Mouse (Mus musculus) MEL (cell line): Measurements from ENCODE around the gene Mag. TPM values are rescaled to one million over a fixed set of nuclear protein-coding genes. Genes with fewer than 3 reads are reported as not detected.

Experiments
- DNase-seq: peaks from one replicate; pipeline ENCODE4 v3.0.0; 2011; ENCODE audit warnings: low read depth, low spot score
- H3K27ac ChIP-seq: 2 replicates; pipeline ENCODE4 v1.5.1; 2012; ENCODE audit warnings: low read depth, mild to moderate bottlenecking, control low read depth, low read length, moderate library complexity; ENCODE audit not compliant: control insufficient read depth
- H3K27me3 ChIP-seq, 2 experiments: fragments of 150-350 bp in 1 of 2; sonication (generic) in 1 of 2; 2 replicates each; pipeline ENCODE4 v1.6.1; 2012; ENCODE audit warnings: low read length in 2 of 2, mild to moderate bottlenecking in 2 of 2, improper control_type of control experiment in 1 of 2, moderate library complexity in 1 of 2; ENCODE audit not compliant: insufficient read depth in 2 of 2, control insufficient read depth in 1 of 2
- H3K36me3 ChIP-seq, 2 experiments: 2 replicates each; pipeline ENCODE4 v1.6.1; 2012 to 2014; ENCODE audit warnings: low read length in 2 of 2, improper control_type of control experiment in 1 of 2, inconsistent platforms in 1 of 2, mild to moderate bottlenecking in 1 of 2; ENCODE audit not compliant: insufficient read depth in 2 of 2, control insufficient read depth in 1 of 2
- H3K4me1 ChIP-seq, 2 experiments: fragments of 150-350 bp in 1 of 2; sonication (generic) in 1 of 2; 2 replicates each; pipeline ENCODE4 v1.6.1; 2012; ENCODE audit warnings: low read length in 2 of 2, improper control_type of control experiment in 1 of 2, mild to moderate bottlenecking in 1 of 2; ENCODE audit not compliant: insufficient read depth in 2 of 2, control insufficient read depth in 1 of 2
- H3K4me3 ChIP-seq, 2 experiments: fragments of 150-350 bp in 1 of 2; sonication (generic) in 1 of 2; 2 replicates each; pipeline ENCODE4 v1.5.1; 2012; ENCODE audit warnings: low read depth in 2 of 2, low read length in 2 of 2, mild to moderate bottlenecking in 2 of 2, moderate library complexity in 2 of 2, control low read depth in 1 of 2, improper control_type of control experiment in 1 of 2; ENCODE audit not compliant: control insufficient read depth in 1 of 2, insufficient read depth in 1 of 2
- H3K79me2 ChIP-seq: 2 replicates; pipeline ENCODE4 v1.6.1; 2012; ENCODE audit warnings: mild to moderate bottlenecking, low read length, moderate library complexity; ENCODE audit not compliant: control insufficient read depth, poor library complexity, insufficient read depth
- H3K9ac ChIP-seq: 2 replicates; pipeline ENCODE4 v1.6.1; 2012; ENCODE audit warnings: low read depth, mild to moderate bottlenecking, control low read depth, low read length, moderate library complexity; ENCODE audit not compliant: control insufficient read depth, poor library complexity, severe bottlenecking
- H3K9me3 ChIP-seq: fragments of 150-350 bp; sonication (generic); replicated peaks from 2 replicates; pipeline ENCODE4 v1.6.1; 2012; ENCODE audit warnings: mild to moderate bottlenecking, low read length, improper control_type of control experiment, moderate library complexity; ENCODE audit not compliant: insufficient read depth
- CHD1 ChIP-seq: IDR thresholded peaks from 2 replicates; pipeline ENCODE4 v1.6.1; 2012; ENCODE audit warnings: low read depth, mild to moderate bottlenecking, inconsistent platforms, low read length, improper control_type of control experiment
- CHD2 ChIP-seq: IDR thresholded peaks from 2 replicates; pipeline ENCODE4 v1.6.1; 2011; ENCODE audit warnings: low read length, improper control_type of control experiment
- CTCF ChIP-seq, 3 experiments: IDR thresholded peaks in 2 of 3; conservative IDR thresholded peaks in 1 of 3; 2 replicates each; pipeline ENCODE4 v1.5.1; 2011 to 2012; ENCODE audit warnings: low read length in 3 of 3, low read depth in 2 of 3, mild to moderate bottlenecking in 2 of 3, improper control_type of control experiment in 1 of 3, inconsistent platforms in 1 of 3, mixed read lengths in 1 of 3, moderate library complexity in 1 of 3; ENCODE audit not compliant: control insufficient read depth in 1 of 3, insufficient read depth in 1 of 3, poor library complexity in 1 of 3, severe bottlenecking in 1 of 3
- E2F4 ChIP-seq: IDR thresholded peaks from 2 replicates; pipeline ENCODE4 v1.6.1; 2011; ENCODE audit warnings: low read depth, low read length, improper control_type of control experiment, borderline replicate concordance
- ELF1 ChIP-seq: IDR thresholded peaks from 2 replicates; pipeline ENCODE4 v1.6.1; 2014; ENCODE audit warnings: low read depth, mild to moderate bottlenecking, inconsistent platforms, low read length, improper control_type of control experiment, moderate library complexity
- EP300 ChIP-seq, 2 experiments: IDR thresholded peaks; 2 replicates each; pipeline ENCODE4 v1.6.1; 2011; ENCODE audit warnings: improper control_type of control experiment in 2 of 2, low read length in 2 of 2, low read depth in 1 of 2, mild to moderate bottlenecking in 1 of 2
- ETS1 ChIP-seq: IDR thresholded peaks from 2 replicates; pipeline ENCODE4 v1.6.1; 2012; ENCODE audit warnings: low read depth, mild to moderate bottlenecking, inconsistent platforms, low read length, improper control_type of control experiment, moderate library complexity
- GABPA ChIP-seq: IDR thresholded peaks from 2 replicates; pipeline ENCODE4 v1.6.1; 2012; ENCODE audit warnings: low read depth, mild to moderate bottlenecking, inconsistent platforms, low read length, improper control_type of control experiment, moderate library complexity
- GATA1 ChIP-seq: IDR thresholded peaks from 2 replicates; pipeline ENCODE4 v1.6.1; 2011; ENCODE audit warnings: low read depth, low read length, improper control_type of control experiment
- HCFC1 ChIP-seq: IDR thresholded peaks from 2 replicates; pipeline ENCODE4 v1.6.1; 2012; ENCODE audit warnings: low read depth, mild to moderate bottlenecking, inconsistent platforms, low read length, improper control_type of control experiment, moderate library complexity
- JUND ChIP-seq: IDR thresholded peaks from 2 replicates; pipeline ENCODE4 v1.6.1; 2011; ENCODE audit warnings: low read depth, mild to moderate bottlenecking, improper control_type of control experiment, low read length
- KAT2A ChIP-seq: conservative IDR thresholded peaks from 2 replicates; pipeline ENCODE4 v1.6.1; 2012; ENCODE audit warnings: low read depth, low read length, improper control_type of control experiment, inconsistent platforms
- MAFK ChIP-seq: IDR thresholded peaks from 2 replicates; pipeline ENCODE4 v1.6.1; 2011; ENCODE audit warnings: low read depth, mild to moderate bottlenecking, low read length, improper control_type of control experiment, borderline replicate concordance
- MAZ ChIP-seq: IDR thresholded peaks from 2 replicates; pipeline ENCODE4 v1.6.1; 2012; ENCODE audit warnings: low read depth, mild to moderate bottlenecking, inconsistent platforms, low read length, improper control_type of control experiment
- MEF2A ChIP-seq: IDR thresholded peaks from 2 replicates; pipeline ENCODE4 v1.6.1; 2014; ENCODE audit warnings: low read depth, mild to moderate bottlenecking, inconsistent platforms, low read length, improper control_type of control experiment; ENCODE audit not compliant: poor library complexity, insufficient replicate concordance, severe bottlenecking; ENCODE audit errors: extremely low read depth
- MXI1 ChIP-seq: IDR thresholded peaks from 2 replicates; pipeline ENCODE4 v1.6.1; 2011; ENCODE audit warnings: mild to moderate bottlenecking, low read depth, low read length, improper control_type of control experiment
- MYB ChIP-seq: IDR thresholded peaks from 2 replicates; pipeline ENCODE4 v1.6.1; 2011; ENCODE audit warnings: mild to moderate bottlenecking, low read depth, low read length, improper control_type of control experiment
- MYC ChIP-seq: IDR thresholded peaks from 2 replicates; pipeline ENCODE4 v1.6.1; 2011; ENCODE audit warnings: low read depth, mild to moderate bottlenecking, low read length, improper control_type of control experiment, moderate library complexity
- NELFE ChIP-seq: IDR thresholded peaks from 2 replicates; pipeline ENCODE4 v1.6.1; 2011; ENCODE audit warnings: low read depth, low read length, improper control_type of control experiment
- POLR2AphosphoS2 ChIP-seq: IDR thresholded peaks from 2 replicates; pipeline ENCODE4 v1.6.1; 2011; ENCODE audit warnings: low read length, improper control_type of control experiment
- POLR2AphosphoS5 ChIP-seq: IDR thresholded peaks from 2 replicates; pipeline ENCODE4 v1.6.1; 2012; ENCODE audit warnings: low read depth, borderline replicate concordance, mild to moderate bottlenecking, inconsistent platforms, low read length, moderate library complexity, mixed read lengths
- RCOR1 ChIP-seq: IDR thresholded peaks from 2 replicates; pipeline ENCODE4 v1.6.1; 2012; ENCODE audit warnings: low read depth, mild to moderate bottlenecking, inconsistent platforms, low read length, improper control_type of control experiment
- TAL1 ChIP-seq: IDR thresholded peaks from 2 replicates; pipeline ENCODE4 v1.6.1; 2012; ENCODE audit warnings: mild to moderate bottlenecking, inconsistent platforms, low read length, moderate library complexity, mixed read lengths
- TBP ChIP-seq: IDR thresholded peaks from 2 replicates; pipeline ENCODE4 v1.8.0; 2011; ENCODE audit warnings: low read depth, low read length, improper control_type of control experiment
- UBTF ChIP-seq: IDR thresholded peaks from 2 replicates; pipeline ENCODE4 v1.6.1; 2012; ENCODE audit warnings: low read depth, mild to moderate bottlenecking, inconsistent platforms, low read length, improper control_type of control experiment, moderate library complexity, borderline replicate concordance; ENCODE audit not compliant: insufficient read depth
- ZC3H11A ChIP-seq: IDR thresholded peaks from 2 replicates; pipeline ENCODE4 v1.6.1; 2012; ENCODE audit warnings: low read depth, mild to moderate bottlenecking, inconsistent platforms, low read length, improper control_type of control experiment
- ZKSCAN1 ChIP-seq: IDR thresholded peaks from 2 replicates; pipeline ENCODE4 v1.6.1; 2012; ENCODE audit warnings: low read depth, mild to moderate bottlenecking, inconsistent platforms, low read length, improper control_type of control experiment, moderate library complexity
- ZMIZ1 ChIP-seq: IDR thresholded peaks from 2 replicates; pipeline ENCODE4 v1.6.1; 2012; ENCODE audit warnings: low read depth, mild to moderate bottlenecking, inconsistent platforms, low read length, improper control_type of control experiment, moderate library complexity
- ZNF384 ChIP-seq: IDR thresholded peaks from 2 replicates; pipeline ENCODE4 v1.6.1; 2012; ENCODE audit warnings: low read depth, mild to moderate bottlenecking, inconsistent platforms, low read length, improper control_type of control experiment
- polyA plus RNA-seq, 2 experiments: library from polyadenylated mRNA; stranded (reverse) in 1 of 2; unstranded in 1 of 2; fragments of >175 nt in 1 of 2; fragments of >200 nt in 1 of 2; gene quantifications; 2 replicates each; pipeline versions ENCODE4 v1.2.1 to v1.2.4; 2012; ENCODE audit warnings: low replicate concordance in 2 of 2, low read depth in 1 of 2; ENCODE audit not compliant: insufficient read length in 2 of 2, insufficient read depth in 1 of 2, missing spikeins in 1 of 2
- total RNA-seq: library from RNA; depleted of rRNA; stranded (reverse); fragments of 300-350 nt; gene quantifications from 2 replicates; pipeline ENCODE4 v1.2.3, GENCODE M21; 2012

The Mag gene
- total and polyA plus RNA-seq, 3 experiments, result not detected

DNA sequence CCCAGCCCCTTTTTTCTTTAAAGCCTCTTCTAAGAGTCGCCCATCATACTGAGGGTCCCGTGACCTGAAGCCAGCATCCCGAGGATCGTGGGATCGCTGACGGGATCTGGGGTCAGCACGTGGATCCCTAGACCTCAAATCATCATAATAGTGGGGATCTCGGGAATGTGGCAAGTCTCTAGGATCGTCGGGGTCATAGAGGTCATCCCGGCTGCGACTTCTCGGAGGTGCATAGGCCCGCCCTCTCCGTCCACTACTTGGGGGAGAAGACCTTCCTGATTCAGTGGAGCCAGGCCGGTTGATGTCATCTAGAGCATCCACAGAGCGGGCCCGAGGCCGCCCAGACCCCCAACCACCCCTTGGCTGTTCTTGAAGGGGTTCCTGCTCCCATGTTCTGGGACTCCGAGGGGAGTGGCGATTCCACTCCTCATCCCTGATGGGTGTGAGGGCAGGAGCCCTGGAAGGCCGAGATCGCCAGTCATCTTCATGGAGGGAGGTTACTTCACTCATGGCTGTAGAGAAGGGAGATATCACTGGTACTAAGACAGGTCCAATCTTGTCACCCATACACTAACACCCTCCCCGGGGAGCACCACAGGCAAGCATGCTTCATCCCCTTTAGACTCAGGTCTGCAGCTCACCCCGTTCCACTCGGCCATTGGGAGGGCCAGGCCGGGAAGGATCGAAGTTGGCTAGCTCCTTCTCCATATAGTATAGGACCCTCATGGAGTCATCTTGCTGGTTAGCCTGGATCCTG lies 43.6 kb upstream of the Mag start:
- DNase-seq, result no peak
- H3K27ac ChIP-seq, result peak overlapping the region; percentile 90

DNA sequence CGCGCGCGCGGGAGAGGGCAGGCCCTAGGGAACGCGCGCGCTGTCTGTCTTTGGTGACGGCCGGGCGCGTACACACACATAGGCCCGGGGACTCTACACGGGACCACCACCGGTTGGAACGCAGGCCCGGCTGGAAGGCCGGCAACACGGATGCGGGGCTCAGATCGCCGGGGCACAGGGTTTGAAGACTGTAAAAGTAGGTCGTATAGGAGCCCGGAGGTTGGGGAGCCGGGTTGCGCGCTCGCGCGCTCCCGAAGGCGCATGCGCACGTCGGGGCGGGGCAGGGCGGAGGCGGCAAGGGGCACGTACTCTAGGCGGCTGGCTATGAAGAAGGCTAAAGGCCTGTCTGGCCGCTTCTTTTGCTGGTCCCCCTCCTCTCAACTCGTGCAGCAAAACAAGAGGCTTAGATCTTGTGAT lies 42.7 kb upstream of the Mag start:
- H3K4me1 ChIP-seq, result peaks cover 0 to 11% of the 10 kb centered on the region in 2 experiments; a peak in 1 of 4 replicates
- DNase-seq, result peak; percentile 91
- peaks cover 2 to 9% of the 10 kb centered on the region in 2 experiments; a peak in 3 of 4 replicates for H3K36me3 ChIP-seq
- TF ChIP-seq KAT2A (no peak), UBTF (no peak), POLR2AphosphoS5 (no peak), CTCF (IDR thresholded peaks at IDR 0.05 in 2 of 3, conservative IDR thresholded peaks at IDR 0.05 in 1 of 3; ENCODE audit: control insufficient read depth in 1 of 3, insufficient read depth in 1 of 3, low read depth in 2 of 3, low read length in 3 of 3, poor library complexity in 1 of 3, severe bottlenecking in 1 of 3) (no peak), MEF2A (no peak), GATA1 (no peak), ZC3H11A (no peak), HCFC1 (peak; percentile 29; the same call in 1 of the 2 replicates), CHD1 (no peak), NELFE (peak; percentile 64), MYB (no peak), CHD2 (no peak), ZNF384 (no peak), MXI1 (peak; percentile 23; the same call in 1 of the 2 replicates), E2F4 (no peak), MAZ (no peak; the same call in 1 of the 2 replicates), ZKSCAN1 (no peak), TBP (peak; percentile 67; the same call in 1 of the 2 replicates), ELF1 (no peak), TAL1 (no peak), EP300 (IDR thresholded peaks at IDR 0.05; ENCODE audit: low read depth in 1 of 2, low read length in 2 of 2) (no peak), MYC (no peak), POLR2AphosphoS2 (peak; percentile 88), RCOR1 (no peak), MAFK (no peak), ZMIZ1 (no peak)

More for the DNA sequence above, 43.6 kb upstream of the Mag start:
- peak overlapping the region; percentile 98 for H3K9ac ChIP-seq
- H3K36me3 ChIP-seq, result peaks cover 2 to 9% of the 10 kb centered on the region in 2 experiments; a peak in 3 of 4 replicates
- H3K27me3 ChIP-seq, result no peaks in the 10 kb centered on the region
- H3K79me2 ChIP-seq, result peaks cover 18% of the 10 kb centered on the region
- H3K9me3 ChIP-seq, result no peaks in the 10 kb centered on the region
- H3K4me1 ChIP-seq, result peaks cover 0 to 11% of the 10 kb centered on the region in 2 experiments; a peak in 1 of 4 replicates
- H3K4me3 ChIP-seq, result peak overlapping the region; percentile 77 to 94; a peak in 3 of 4 replicates
- TF ChIP-seq GABPA (no peak), GATA1 (no peak), TBP (no peak), JUND (no peak), TAL1 (no peak), ETS1 (no peak), MAZ (no peak), MXI1 (no peak), ZC3H11A (no peak), E2F4 (no peak), MYB (no peak), ZNF384 (no peak)

More for the DNA sequence above, 42.7 kb upstream of the Mag start:
- peak overlapping the region; percentile 90 for H3K27ac ChIP-seq
- H3K9ac ChIP-seq, result peak overlapping the region; percentile 98
- no peaks in the 10 kb centered on the region for H3K27me3 ChIP-seq
- H3K4me3 ChIP-seq, result peak overlapping the region; percentile 77 to 94
- no peaks in the 10 kb centered on the region for H3K9me3 ChIP-seq
- H3K79me2 ChIP-seq, result peaks cover 18% of the 10 kb centered on the region
